Mouse (Mus musculus) forebrain, embryonic 10.5 days (tissue): ENCODE data around the gene Ppih. TPM values are rescaled to one million over a fixed set of nuclear protein-coding genes. Genes with fewer than 3 reads are reported as not detected.

Experiments
- polyA plus RNA-seq: library from polyadenylated mRNA; unstranded; fragments of >200 nt; fragmentation: Nextera tagmentation; extraction: Ambion mirVana; gene quantifications from 2 replicates; pipeline ENCODE4 v1.2.1, GENCODE M21; 2016

Ppih gene
- polyA plus RNA-seq, 1 experiment from 2014 or later: 159 TPM

Other genes with a start within 250 kb of the Ppih start
- gene Slc2a1, start 211.8 kb downstream of the Ppih start, polyA plus RNA-seq: 204 and 222 TPM in 2 replicates
- 10.5 and 10.6 TPM in 2 replicates for gene Zfp691, start 146.4 kb downstream of the Ppih start, polyA plus RNA-seq
- 9.8 and 12.3 TPM in 2 replicates for gene Ermap, start 130.5 kb downstream of the Ppih start, polyA plus RNA-seq
- gene Svbp, start 125.2 kb downstream of the Ppih start, polyA plus RNA-seq: 126 and 138 TPM in 2 replicates
- not detected in 2 replicates for gene Tmem269, start 102.3 kb downstream of the Ppih start, polyA plus RNA-seq
- gene AU022252, start 87.8 kb downstream of the Ppih start, polyA plus RNA-seq: 32.7 and 41.6 TPM in 2 replicates
- 13.4 and 16.2 TPM in 2 replicates for gene P3h1, start 87.6 kb downstream of the Ppih start, polyA plus RNA-seq
- 0.16 TPM in 1 of 2 replicates, not detected in the other for gene Cldn19, start 65.1 kb downstream of the Ppih start, polyA plus RNA-seq
- 929 and 1,023 TPM in 2 replicates for gene Ybx1, start 25.9 kb downstream of the Ppih start, polyA plus RNA-seq
- 7.0 and 8.1 TPM in 2 replicates for gene Ccdc30, start 95.0 kb upstream of the Ppih start, polyA plus RNA-seq
- 30.2 and 31.4 TPM in 2 replicates for gene Ppcs, start 101.9 kb upstream of the Ppih start, polyA plus RNA-seq
- gene Zmynd12, start 102.3 kb upstream of the Ppih start, polyA plus RNA-seq: 0.25 and 0.31 TPM in 2 replicates
- gene Rimkla, start 172.1 kb upstream of the Ppih start, polyA plus RNA-seq: 3.1 and 3.2 TPM in 2 replicates
- gene Foxj3, start 216.5 kb upstream of the Ppih start, polyA plus RNA-seq: 21.3 and 23.4 TPM in 2 replicates
- gene Frg2f1, start 219.0 kb upstream of the Ppih start, polyA plus RNA-seq: 2.1 and 2.5 TPM in 2 replicates